Mouse (Mus musculus) forebrain, postnatal 0 days (tissue): ENCODE measurements around the gene Cntfr. TPM values are rescaled to one million over a fixed set of nuclear protein-coding genes. Genes with fewer than 3 reads are reported as not detected.
"Not testable (repeated sequence)": the region's sequence is repeated elsewhere in the genome, so short reads cannot be mapped to it uniquely, and the experiment has no call there.

ENCODE experiments used
- ATAC-seq: fragments of 200-750 bp; cut with Nextera tagmentation; 2 replicates; pipeline ENCODE4 v1.8.0; 2017; ENCODE audit warnings: mild to moderate bottlenecking, moderate library complexity
- DNase-seq: peaks from one replicate; pipeline ENCODE4 v3.0.0-alpha.2; 2015
- H3K27ac ChIP-seq: fragments of 300-500 bp; sonication (generic); 2 replicates; pipeline ENCODE4 v1.5.1; 2014; ENCODE audit warnings: low read depth, mild to moderate bottlenecking, antibody characterized with exemption, low read length, moderate library complexity, mixed read lengths
- H3K27me3 ChIP-seq: fragments of 300-500 bp; sonication (generic); 2 replicates; pipeline ENCODE4 v1.6.1; 2014; ENCODE audit warnings: mild to moderate bottlenecking, low read length, mixed read lengths; ENCODE audit not compliant: insufficient read depth
- H3K36me3 ChIP-seq: fragments of 300-500 bp; sonication (generic); 2 replicates; pipeline ENCODE4 v1.6.1; 2014; ENCODE audit warnings: mild to moderate bottlenecking, moderate library complexity; ENCODE audit not compliant: insufficient read depth
- H3K4me1 ChIP-seq: fragments of 300-500 bp; sonication (generic); 2 replicates; pipeline ENCODE4 v1.6.1; 2014; ENCODE audit warnings: antibody characterized with exemption; ENCODE audit not compliant: insufficient read depth
- H3K4me2 ChIP-seq: fragments of 300-500 bp; sonication (generic); 2 replicates; pipeline ENCODE4 v1.6.1; 2014; ENCODE audit warnings: low read depth, mild to moderate bottlenecking, moderate library complexity
- H3K4me3 ChIP-seq: fragments of 300-500 bp; sonication (generic); 2 replicates; pipeline ENCODE4 v1.5.1; 2014; ENCODE audit warnings: low read depth, low read length, mixed read lengths
- H3K9ac ChIP-seq: fragments of 300-500 bp; sonication (generic); 2 replicates; pipeline ENCODE4 v1.6.1; 2014; ENCODE audit warnings: mild to moderate bottlenecking
- H3K9me3 ChIP-seq: fragments of 300-500 bp; sonication (generic); 2 replicates; pipeline ENCODE4 v1.6.1; 2016; ENCODE audit warnings: low read length
- CTCF ChIP-seq: sonication (generic); IDR thresholded peaks from 2 replicates; pipeline ENCODE4 v1.5.1; 2016; ENCODE audit warnings: antibody characterized with exemption, control low read depth, low read depth
- WGBS: fragments of 180-500 bp; shearing (Covaris S2); extraction: QIAGEN DNeasy Blood & Tissue Kit; methylation state at CpG from one replicate; pipeline ENCODE4 v1.1.7; 2014; 5-methylcytosine and 5-hydroxymethylcytosine counted together
- polyA plus RNA-seq: library from polyadenylated mRNA; unstranded; fragments of >200 nt; fragmentation: Nextera tagmentation; extraction: Ambion mirVana; gene quantifications from 2 replicates; pipeline ENCODE4 v1.2.1, GENCODE M21; 2015
- total RNA-seq: library from RNA; depleted of rRNA; stranded (reverse); fragments of >200 nt; gene quantifications from 2 replicates; pipeline ENCODE4 v1.2.3, GENCODE M21; 2014

Cntfr gene
- total and polyA plus RNA-seq, 2 experiments from 2014 or later, result 14.2 to 25.9 TPM

- H3K9me3 ChIP-seq, result no peaks in the 10 kb centered on the region
- WGBS, result 71% methylated on average over 4 of the region's 4 CpGs
- H3K9ac ChIP-seq, result no peak overlapping the region
- no peak overlapping the region for H3K4me2 ChIP-seq
- no peak overlapping the region for H3K27ac ChIP-seq
- ATAC-seq, result no peak
- H3K4me1 ChIP-seq, result peaks cover 22% of the 10 kb centered on the region
- H3K36me3 ChIP-seq, result no peaks in the 10 kb centered on the region
- no peaks in the 10 kb centered on the region for H3K27me3 ChIP-seq
- no peak overlapping the region for H3K4me3 ChIP-seq
- TF ChIP-seq CTCF, result peak; percentile 39; the same call in 1 of the 2 replicates
- no peak for DNase-seq
Observed at GRCm38 (mm10) chr4:41710229-41710628, 13.3 kb upstream of the Cntfr start.

DNA sequence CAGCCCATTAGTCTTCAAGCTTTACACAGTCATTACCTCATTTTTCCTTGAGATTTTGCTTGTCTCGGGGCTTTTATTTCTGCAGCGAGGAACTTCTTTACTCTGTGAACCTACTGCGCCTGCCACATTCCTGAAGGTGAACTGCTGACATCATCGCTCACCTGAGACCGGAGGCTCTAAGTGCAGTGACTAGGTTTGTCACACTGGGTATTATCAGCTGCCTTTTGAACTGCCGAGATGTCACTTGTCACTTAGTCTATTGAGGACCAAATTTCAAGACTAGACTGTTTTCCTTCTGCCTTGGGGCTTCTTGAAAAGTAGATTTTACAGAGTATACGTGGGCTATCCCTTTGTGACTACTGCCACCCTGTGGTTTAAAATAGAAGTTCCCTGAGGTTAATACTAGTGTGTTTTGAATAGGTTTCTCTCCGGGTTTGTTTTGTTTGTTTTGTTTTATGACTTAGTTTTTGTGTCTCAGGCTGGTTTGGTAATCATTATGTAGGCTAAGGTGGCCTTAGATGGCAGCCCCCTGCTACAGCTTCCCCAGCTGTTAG lies 11.4 kb upstream of the Cntfr start:
- no peaks in the 10 kb centered on the region for H3K9me3 ChIP-seq
- no peak overlapping the region for H3K27ac ChIP-seq
- H3K27me3 ChIP-seq, result no peaks in the 10 kb centered on the region
- ATAC-seq (peak; percentile 63), DNase-seq (peak; percentile 87)
- no peak overlapping the region for H3K4me2 ChIP-seq
- peaks cover 22% of the 10 kb centered on the region for H3K4me1 ChIP-seq
- peak; percentile 79 for TF ChIP-seq CTCF
- H3K9ac ChIP-seq, result no peak overlapping the region
- WGBS, result 36% methylated on average over 8 of the region's 8 CpGs
- no peak overlapping the region for H3K4me3 ChIP-seq
- no peaks in the 10 kb centered on the region for H3K36me3 ChIP-seq

GRCm38 (mm10) chr4:41707011-41707535 lies 10.2 kb upstream of the Cntfr start:
- Histone ChIP-seq H3K9ac (0 out of 2 replicates have a peak overlapping the region, but pooled peaks have one; percentile 7), H3K27me3 (no peaks in the 10 kb centered on the region), H3K4me1 (peaks cover 14% of the 10 kb centered on the region), H3K36me3 (no peaks in the 10 kb centered on the region), H3K9me3 (no peaks in the 10 kb centered on the region), H3K4me3 (no peak overlapping the region), H3K27ac (0 out of 2 replicates have a peak overlapping the region, but pooled peaks have one; percentile 50), H3K4me2 (peak overlapping the region; percentile 19)
- ATAC-seq, result peak; percentile 91
- peak; percentile 79 for TF ChIP-seq CTCF
- peak; percentile 85 for DNase-seq
- WGBS, result 1% methylated on average over 13 of the region's 13 CpGs

- Histone ChIP-seq H3K36me3 (no peaks in the 10 kb centered on the region), H3K4me3 (no peak overlapping the region), H3K4me2 (no peak overlapping the region), H3K4me1 (peaks cover 11% of the 10 kb centered on the region), H3K9me3 (no peaks in the 10 kb centered on the region), H3K27ac (no peak overlapping the region), H3K27me3 (no peaks in the 10 kb centered on the region), H3K9ac (no peak overlapping the region)
- WGBS, result 40% methylated on average over 19 of the region's 19 CpGs
- ATAC-seq (no peak), DNase-seq (no peak)
- no peak for TF ChIP-seq CTCF
Observed at GRCm38 (mm10) chr4:41705922-41706754, 9.2 kb upstream of the Cntfr start.

GRCm38 (mm10) chr4:41704651-41705050 lies 7.8 kb upstream of the Cntfr start:
- Histone ChIP-seq H3K9ac (no peak overlapping the region), H3K36me3 (no peaks in the 10 kb centered on the region), H3K4me1 (peaks cover 11% of the 10 kb centered on the region), H3K27me3 (no peaks in the 10 kb centered on the region), H3K9me3 (no peaks in the 10 kb centered on the region), H3K4me3 (no peak overlapping the region), H3K27ac (no peak overlapping the region), H3K4me2 (no peak overlapping the region)
- no peak for TF ChIP-seq CTCF
- WGBS, result 14% methylated on average over 5 of the region's 5 CpGs
- DNase-seq (no peak), ATAC-seq (no peak)

GRCm38 (mm10) chr4:41702226-41702625 lies 5.3 kb upstream of the Cntfr start:
- H3K27me3 ChIP-seq, H3K4me2 ChIP-seq, H3K4me3 ChIP-seq, H3K27ac ChIP-seq, H3K36me3 ChIP-seq, H3K9ac ChIP-seq, ATAC-seq, H3K4me1 ChIP-seq, H3K9me3 ChIP-seq, DNase-seq: not testable (repeated sequence)
- 82% methylated on average over 2 of the region's 2 CpGs for WGBS

GRCm38 (mm10) chr4:41700224-41700623 lies 3.3 kb upstream of the Cntfr start:
- H3K9me3 ChIP-seq, H3K27me3 ChIP-seq, H3K4me1 ChIP-seq, H3K9ac ChIP-seq, DNase-seq, H3K4me3 ChIP-seq, H3K27ac ChIP-seq, H3K4me2 ChIP-seq, ATAC-seq, H3K36me3 ChIP-seq: not testable (repeated sequence)
- WGBS, result 57% methylated on average over 1 of the region's 8 CpGs

DNA sequence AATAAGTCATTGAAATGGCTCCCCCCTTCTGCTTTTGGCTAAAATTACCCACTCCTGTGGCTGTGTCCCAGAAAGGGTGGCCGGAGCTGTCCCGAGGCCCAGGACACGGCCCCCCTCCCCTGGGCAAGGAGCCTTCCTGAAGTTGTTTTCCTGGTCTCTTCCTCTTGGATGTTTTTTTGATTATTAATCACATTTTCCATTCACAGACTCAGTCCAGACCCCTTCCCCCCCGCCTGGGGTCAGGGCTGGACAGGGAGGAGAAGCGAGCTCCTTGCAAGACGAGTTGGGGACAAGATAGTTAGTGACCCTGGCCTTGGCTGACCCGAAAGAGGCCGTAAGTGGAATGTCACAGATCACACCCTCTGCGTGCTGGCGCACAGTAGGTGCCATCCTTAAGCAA lies 2.9 kb upstream of the Cntfr start, which contains the start of gene Il11ra1:
Gene Il11ra1, plus strand, starts transcription at position 207 of the 400 bp plus-strand sequence.
- H3K9ac ChIP-seq, H3K4me2 ChIP-seq, H3K36me3 ChIP-seq, H3K27ac ChIP-seq, ATAC-seq, H3K4me3 ChIP-seq, H3K27me3 ChIP-seq, H3K9me3 ChIP-seq, H3K4me1 ChIP-seq, DNase-seq: not testable (repeated sequence)
- WGBS, result 90% methylated on average over 10 of the region's 10 CpGs

- H3K9me3 ChIP-seq, ATAC-seq, H3K4me2 ChIP-seq, H3K27me3 ChIP-seq, H3K4me3 ChIP-seq, DNase-seq, H3K27ac ChIP-seq, H3K4me1 ChIP-seq, H3K36me3 ChIP-seq, H3K9ac ChIP-seq: not testable (repeated sequence)
- 14% methylated on average over 21 of the region's 32 CpGs for WGBS
Observed at GRCm38 (mm10) chr4:41698421-41699016, 1.6 kb upstream of the Cntfr start.

DNA sequence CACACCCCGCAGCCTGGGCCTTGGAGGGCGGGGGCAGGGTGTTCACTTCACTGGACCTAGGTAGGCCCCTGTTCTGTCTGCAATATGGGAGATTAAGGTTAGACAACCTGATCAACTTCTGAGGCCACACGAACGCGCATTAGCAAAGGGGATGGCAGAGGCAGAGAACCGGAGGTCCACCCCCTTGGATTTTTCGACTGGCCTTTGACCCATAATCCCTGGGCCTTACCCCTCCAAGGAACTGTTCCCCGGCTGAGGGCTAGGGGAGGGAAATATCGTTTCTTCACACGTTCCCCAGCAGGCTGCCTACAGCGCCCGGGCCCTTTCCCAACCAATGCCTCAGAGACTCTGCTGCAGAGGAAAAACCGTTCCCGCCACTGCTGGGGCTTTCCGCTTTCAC lies 437 bp downstream of the Cntfr start:
- H3K27me3 ChIP-seq, H3K4me2 ChIP-seq, DNase-seq, H3K36me3 ChIP-seq, H3K4me3 ChIP-seq, H3K4me1 ChIP-seq, H3K27ac ChIP-seq, ATAC-seq, H3K9me3 ChIP-seq, H3K9ac ChIP-seq: not testable (repeated sequence)
- 15% methylated on average over 12 of the region's 15 CpGs for WGBS
